Mouse (Mus musculus) forebrain, embryonic 13.5 days (tissue): Measurements from ENCODE around the gene Accs. TPM values are rescaled to one million over a fixed set of nuclear protein-coding genes. Genes with fewer than 3 reads are reported as not detected.

Experiments
- ATAC-seq: fragments of 200-750 bp; cut with Nextera tagmentation; 2 replicates; pipeline ENCODE4 v1.8.0; 2017
- H3K27ac ChIP-seq: fragments of 300-500 bp; sonication (generic); 2 replicates; pipeline ENCODE4 v1.5.1; 2015; ENCODE audit warnings: inconsistent platforms, mild to moderate bottlenecking, moderate library complexity
- H3K27me3 ChIP-seq: fragments of 300-500 bp; sonication (generic); 2 replicates; pipeline ENCODE4 v1.6.1; 2015; ENCODE audit warnings: mild to moderate bottlenecking, inconsistent platforms
- H3K36me3 ChIP-seq: fragments of 300-500 bp; sonication (generic); 2 replicates; pipeline ENCODE4 v1.6.1; 2015; ENCODE audit warnings: mild to moderate bottlenecking, inconsistent platforms; ENCODE audit not compliant: poor library complexity, severe bottlenecking
- H3K4me1 ChIP-seq: fragments of 300-500 bp; sonication (generic); 2 replicates; pipeline ENCODE4 v1.6.1; 2015; ENCODE audit warnings: inconsistent platforms
- H3K4me2 ChIP-seq: fragments of 300-500 bp; sonication (generic); 2 replicates; pipeline ENCODE4 v1.6.1; 2015; ENCODE audit warnings: inconsistent platforms, mild to moderate bottlenecking, moderate library complexity
- H3K4me3 ChIP-seq: fragments of 300-500 bp; sonication (generic); 2 replicates; pipeline ENCODE4 v1.5.1; 2015; ENCODE audit warnings: mild to moderate bottlenecking, inconsistent platforms
- H3K9ac ChIP-seq: fragments of 300-500 bp; sonication (generic); 2 replicates; pipeline ENCODE4 v1.6.1; 2015; ENCODE audit warnings: mild to moderate bottlenecking, inconsistent platforms
- H3K9me3 ChIP-seq: fragments of 300-500 bp; sonication (generic); replicated peaks from 2 replicates; pipeline ENCODE4 v1.6.1; 2016; ENCODE audit warnings: inconsistent platforms
- WGBS: fragments of 180-500 bp; shearing (Covaris S2); methylation state at CpG from one replicate; pipeline ENCODE4 v1.1.7; 2015; 5-methylcytosine and 5-hydroxymethylcytosine counted together
- polyA plus RNA-seq: library from polyadenylated mRNA; unstranded; fragments of >200 nt; fragmentation: Nextera tagmentation; extraction: Ambion mirVana; gene quantifications from 2 replicates; pipeline ENCODE4 v1.2.1, GENCODE M21; 2015

The Accs gene
- 8.1 and 10.1 TPM in 2 replicates for polyA plus RNA-seq

GRCm38 (mm10) chr2:93849505-93850089 lies at the start of gene Accs:
Gene Accs (minus strand): TSS chr2:93849943.
- under 1% methylated on average over 28 of the region's 28 CpGs for WGBS
- H3K9ac ChIP-seq = peak within 1 kb of the TSS; percentile 82
- ATAC-seq = peak; percentile 87
- H3K4me1 ChIP-seq = peaks cover 18% of the 10 kb centered on the region
- peak within 1 kb of the TSS; percentile 63 for H3K4me3 ChIP-seq
- H3K27ac ChIP-seq = peak within 1 kb of the TSS; percentile 76
- peak within 1 kb of the TSS; percentile 71 for H3K4me2 ChIP-seq
- peaks cover 26% of the 10 kb centered on the region for H3K36me3 ChIP-seq
- H3K9me3 ChIP-seq = no peaks in the 10 kb centered on the region
- no peaks in the 10 kb centered on the region for H3K27me3 ChIP-seq

- peak; percentile 98 for ATAC-seq
- Histone ChIP-seq H3K4me2 (0 out of 2 replicates have a peak overlapping the region, but pooled peaks have one; percentile 18), H3K4me1 (peaks cover 30% of the 10 kb centered on the region), H3K9me3 (no peaks in the 10 kb centered on the region), H3K4me3 (no peak overlapping the region), H3K9ac (no peak overlapping the region), H3K27ac (peak overlapping the region; percentile 98), H3K27me3 (no peaks in the 10 kb centered on the region), H3K36me3 (no peaks in the 10 kb centered on the region)
- WGBS = 5% methylated on average over 9 of the region's 9 CpGs
Measured at GRCm38 (mm10) chr2:93891611-93892280, 42.0 kb upstream of the Accs start.

GRCm38 (mm10) chr2:93890143-93890542 lies 40.4 kb upstream of the Accs start:
- Histone ChIP-seq H3K27me3 (no peaks in the 10 kb centered on the region), H3K4me3 (no peak overlapping the region), H3K27ac (peak overlapping the region; percentile 98; the same call in 1 of the 2 replicates), H3K9ac (0 out of 2 replicates have a peak overlapping the region, but pooled peaks have one; percentile 2), H3K4me2 (no peak overlapping the region), H3K4me1 (peaks cover 30% of the 10 kb centered on the region), H3K9me3 (no peaks in the 10 kb centered on the region), H3K36me3 (no peaks in the 10 kb centered on the region)
- ATAC-seq = no peak
- WGBS = 79% methylated on average over 8 of the region's 8 CpGs

GRCm38 (mm10) chr2:93889071-93889470 lies 39.3 kb upstream of the Accs start:
- no peak for ATAC-seq
- no peak overlapping the region for H3K9ac ChIP-seq
- no peaks in the 10 kb centered on the region for H3K9me3 ChIP-seq
- no peaks in the 10 kb centered on the region for H3K36me3 ChIP-seq
- WGBS = 91% methylated on average over 7 of the region's 7 CpGs
- H3K4me3 ChIP-seq = no peak overlapping the region
- H3K27ac ChIP-seq = no peak overlapping the region
- H3K4me2 ChIP-seq = no peak overlapping the region
- H3K27me3 ChIP-seq = no peaks in the 10 kb centered on the region
- peaks cover 30% of the 10 kb centered on the region for H3K4me1 ChIP-seq

- H3K4me1 ChIP-seq = peaks cover 30% of the 10 kb centered on the region
- no peak overlapping the region for H3K27ac ChIP-seq
- H3K27me3 ChIP-seq = no peaks in the 10 kb centered on the region
- H3K36me3 ChIP-seq = no peaks in the 10 kb centered on the region
- H3K4me3 ChIP-seq = no peak overlapping the region
- no peak for ATAC-seq
- H3K9me3 ChIP-seq = no peaks in the 10 kb centered on the region
- WGBS = 94% methylated on average over 6 of the region's 6 CpGs
- H3K4me2 ChIP-seq = no peak overlapping the region
- no peak overlapping the region for H3K9ac ChIP-seq
Measured at GRCm38 (mm10) chr2:93888366-93888765, 38.6 kb upstream of the Accs start.

GRCm38 (mm10) chr2:93887273-93887672 lies 37.5 kb upstream of the Accs start:
- no peak overlapping the region for H3K4me2 ChIP-seq
- no peaks in the 10 kb centered on the region for H3K27me3 ChIP-seq
- no peak overlapping the region for H3K9ac ChIP-seq
- WGBS = 91% methylated on average over 11 of the region's 11 CpGs
- H3K36me3 ChIP-seq = no peaks in the 10 kb centered on the region
- no peak overlapping the region for H3K4me3 ChIP-seq
- no peak overlapping the region for H3K27ac ChIP-seq
- no peaks in the 10 kb centered on the region for H3K9me3 ChIP-seq
- ATAC-seq = no peak
- H3K4me1 ChIP-seq = peaks cover 24% of the 10 kb centered on the region

- 74% methylated on average over 10 of the region's 10 CpGs for WGBS
Measured at GRCm38 (mm10) chr2:93886013-93886794, 36.5 kb upstream of the Accs start.

GRCm38 (mm10) chr2:93883066-93883465 lies 33.3 kb upstream of the Accs start:
- Histone ChIP-seq H3K4me2 (no peak overlapping the region), H3K36me3 (no peaks in the 10 kb centered on the region), H3K27ac (no peak overlapping the region), H3K4me3 (no peak overlapping the region), H3K27me3 (no peaks in the 10 kb centered on the region), H3K9ac (no peak overlapping the region), H3K9me3 (no peaks in the 10 kb centered on the region), H3K4me1 (no peaks in the 10 kb centered on the region)
- no peak for ATAC-seq
- WGBS = 54% methylated on average over 5 of the region's 5 CpGs

More at GRCm38 (mm10) chr2:93886013-93886794, 36.5 kb upstream of the Accs start:
- Histone ChIP-seq H3K9ac (no peak overlapping the region), H3K4me3 (no peak overlapping the region), H3K27ac (no peak overlapping the region; the same call in 1 of the 2 replicates), H3K4me1 (peaks cover 14% of the 10 kb centered on the region), H3K27me3 (no peaks in the 10 kb centered on the region), H3K4me2 (no peak overlapping the region), H3K36me3 (no peaks in the 10 kb centered on the region), H3K9me3 (no peaks in the 10 kb centered on the region)
- no peak for ATAC-seq

GRCm38 (mm10) chr2:93881640-93882367 lies 32.1 kb upstream of the Accs start:
- Histone ChIP-seq H3K4me1 (no peaks in the 10 kb centered on the region), H3K27ac (no peak overlapping the region), H3K9ac (no peak overlapping the region), H3K4me3 (no peak overlapping the region), H3K36me3 (no peaks in the 10 kb centered on the region), H3K4me2 (no peak overlapping the region), H3K27me3 (no peaks in the 10 kb centered on the region), H3K9me3 (no peaks in the 10 kb centered on the region)
- ATAC-seq = no peak
- WGBS = 94% methylated on average over 9 of the region's 9 CpGs

- no peaks in the 10 kb centered on the region for H3K36me3 ChIP-seq
- no peaks in the 10 kb centered on the region for H3K4me1 ChIP-seq
- no peak for ATAC-seq
- H3K4me3 ChIP-seq = no peak overlapping the region
- H3K9ac ChIP-seq = no peak overlapping the region
- 94% methylated on average over 3 of the region's 3 CpGs for WGBS
- no peak overlapping the region for H3K27ac ChIP-seq
- no peaks in the 10 kb centered on the region for H3K9me3 ChIP-seq
- H3K4me2 ChIP-seq = no peak overlapping the region
- no peaks in the 10 kb centered on the region for H3K27me3 ChIP-seq
Measured at GRCm38 (mm10) chr2:93880981-93881380, 31.2 kb upstream of the Accs start.

GRCm38 (mm10) chr2:93880450-93880849 lies 30.7 kb upstream of the Accs start:
- no peaks in the 10 kb centered on the region for H3K36me3 ChIP-seq
- H3K4me2 ChIP-seq = no peak overlapping the region
- no peak for ATAC-seq
- no peak overlapping the region for H3K27ac ChIP-seq
- 75% methylated on average over 8 of the region's 8 CpGs for WGBS
- H3K27me3 ChIP-seq = no peaks in the 10 kb centered on the region
- no peak overlapping the region for H3K9ac ChIP-seq
- no peak overlapping the region for H3K4me3 ChIP-seq
- H3K9me3 ChIP-seq = no peaks in the 10 kb centered on the region
- H3K4me1 ChIP-seq = no peaks in the 10 kb centered on the region
